Mouse (Mus musculus): ENCODE measurements at regions not wholly inside any gene's neighbourhood (a gene's known extent, or its start where the extent isn't known, plus 50 kb on each side); places are given as distances from the start of the nearest gene placed in this dataset.
A peak's percentile ranks its signal among the peaks of the same experiment; 100 is the strongest.

DNA sequence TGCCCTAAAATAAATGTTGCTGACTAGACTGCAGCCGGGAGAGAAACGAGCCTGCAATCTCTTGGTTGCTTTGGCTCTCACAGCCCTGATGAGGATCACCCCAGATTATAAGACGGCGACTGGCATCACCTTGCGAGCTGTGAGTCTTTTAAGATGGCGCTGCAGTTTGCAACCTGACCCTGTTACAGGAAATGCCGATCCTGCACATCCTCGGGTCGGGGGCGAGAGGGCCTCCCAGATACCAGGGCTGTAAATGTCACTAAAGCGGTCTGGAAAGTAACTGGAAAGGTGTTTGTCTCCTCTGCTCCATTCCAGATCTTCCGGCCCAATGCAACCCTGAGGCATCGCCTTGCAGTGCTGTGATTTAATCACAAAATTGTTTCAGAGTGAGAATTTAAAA, 53.4 kb downstream of the Cartpt start:
- DNase-seq: no peak

DNA sequence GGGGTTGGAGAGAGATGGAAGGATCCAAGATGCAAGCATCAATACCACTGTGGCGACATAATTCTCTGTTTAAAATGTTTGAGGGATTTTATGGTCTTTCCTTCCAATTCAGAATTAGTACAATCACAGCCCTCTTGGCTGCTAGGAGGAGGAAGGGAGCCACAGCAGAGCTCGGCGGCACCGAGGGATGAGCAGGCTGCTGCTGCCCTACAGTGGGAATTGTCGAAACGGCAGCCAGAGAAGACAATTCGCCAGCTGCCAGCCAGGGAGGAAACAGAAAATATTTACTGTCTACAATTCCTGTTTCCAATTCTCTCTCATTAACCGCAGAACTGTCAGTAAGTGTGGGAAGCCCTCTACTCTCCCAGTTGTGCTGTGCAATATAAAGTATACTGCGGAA, 58.3 kb downstream of the Cartpt start:
- no peak for DNase-seq

DNA sequence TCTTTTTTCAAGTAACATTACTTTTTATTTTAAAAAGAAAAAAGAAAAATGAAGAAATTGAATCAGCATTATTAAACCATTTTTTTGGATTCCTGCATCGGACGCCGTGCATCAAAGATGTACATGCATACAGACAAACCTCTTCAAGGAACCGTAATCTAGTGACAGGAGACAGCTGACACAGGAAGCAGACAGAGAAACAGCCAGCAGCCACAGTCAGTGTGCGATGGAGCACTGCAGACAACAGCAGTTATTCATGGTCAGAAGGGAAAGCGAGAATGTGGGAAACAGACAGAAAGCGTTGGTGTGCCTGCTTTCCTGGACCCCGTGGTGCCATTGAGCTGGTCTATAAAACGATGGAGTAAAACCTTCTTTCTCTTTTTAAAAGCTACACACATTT, 61.4 kb downstream of the Cartpt start:
- no peak for DNase-seq

DNA sequence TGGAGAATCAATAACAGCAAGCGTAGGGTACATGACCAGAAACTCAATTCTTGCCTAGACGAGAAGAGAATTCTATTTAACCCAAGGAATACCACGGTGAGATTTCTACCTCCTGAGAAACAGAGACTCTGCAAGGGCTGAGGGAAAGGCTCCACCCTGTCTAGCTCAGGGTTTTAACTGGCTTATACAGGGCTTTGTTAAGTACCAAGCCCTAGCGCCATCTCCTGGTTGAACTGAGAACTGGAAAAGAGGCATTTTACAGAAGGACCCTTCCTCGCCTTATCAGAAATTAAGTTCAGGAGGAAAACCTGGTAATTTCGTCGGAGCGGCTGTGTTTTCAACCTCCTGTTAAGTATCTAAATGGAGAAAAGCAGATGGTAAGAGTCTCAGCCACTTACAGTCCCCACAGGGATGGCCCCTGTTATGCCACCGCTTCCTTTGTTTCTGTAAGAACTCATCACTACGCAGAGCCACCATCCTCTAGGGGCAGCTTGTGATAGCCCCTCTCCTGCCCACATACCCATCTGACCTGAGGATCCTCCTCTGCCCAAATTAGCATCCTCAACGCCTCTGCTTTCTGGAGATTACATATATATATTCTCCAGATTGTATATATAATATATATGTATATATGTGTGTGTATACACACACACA, 63.0 kb downstream of the Cartpt start:
- peak; percentile 46 for DNase-seq

DNA sequence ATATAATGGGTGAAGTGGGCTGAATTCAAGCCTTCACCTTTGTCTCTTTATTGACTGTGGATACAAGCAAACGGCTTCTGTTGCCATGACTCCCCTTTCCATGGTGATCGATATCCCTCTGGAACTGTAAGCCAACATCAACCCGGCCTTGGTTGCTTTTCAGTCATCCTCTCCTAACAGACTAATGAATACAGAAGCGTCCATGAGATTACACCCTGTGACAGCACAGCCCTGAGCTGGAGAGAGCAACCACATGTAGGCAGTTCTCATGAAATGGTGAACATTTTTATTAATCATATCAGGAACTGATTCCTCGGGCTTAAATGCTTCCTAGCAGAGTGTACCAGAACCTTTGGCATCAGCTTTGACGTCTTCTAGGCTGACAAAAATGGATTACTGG, 63.7 kb downstream of the Cartpt start:
- no peak for DNase-seq

DNA sequence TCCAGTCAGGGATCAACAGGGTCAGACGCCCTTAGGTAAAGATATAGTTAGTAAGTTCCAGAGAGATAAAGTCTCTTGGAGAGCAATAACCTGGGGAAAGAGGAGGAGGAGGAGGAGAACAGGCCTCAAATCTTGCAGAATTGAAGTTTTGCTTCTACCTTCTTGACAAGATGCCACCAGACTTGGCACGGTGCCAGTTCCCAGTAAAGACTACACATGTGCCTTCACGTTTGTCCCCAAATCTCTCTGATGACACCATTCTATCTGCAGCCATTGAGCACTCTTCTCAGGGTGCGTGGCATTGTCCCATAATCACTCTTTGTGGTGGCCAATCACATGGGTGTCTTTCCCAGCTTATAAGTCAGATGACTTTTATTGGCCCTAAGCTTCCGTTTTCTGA, 64.3 kb downstream of the Cartpt start:
- no peak for DNase-seq

DNA sequence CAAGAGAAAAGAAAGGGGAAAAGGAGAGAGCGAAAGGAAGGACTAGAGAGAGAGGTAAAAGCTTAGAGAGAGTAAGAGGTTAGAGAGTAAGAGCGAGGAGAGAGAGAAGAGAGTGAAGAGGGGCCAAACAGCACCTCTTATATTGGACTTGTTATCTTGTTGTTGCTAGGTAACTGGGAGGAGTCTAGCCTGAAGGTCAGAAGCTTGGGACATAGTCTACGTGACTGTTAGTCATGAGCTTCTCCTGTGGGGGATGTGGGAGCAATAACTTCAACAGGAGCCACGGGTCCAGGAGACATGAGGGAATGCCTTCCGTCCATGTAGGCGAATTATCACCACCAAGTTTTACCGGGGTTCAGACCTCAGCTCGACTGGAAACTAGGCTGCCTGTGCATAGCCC, 65.4 kb downstream of the Cartpt start:
- DNase-seq: no peak

DNA sequence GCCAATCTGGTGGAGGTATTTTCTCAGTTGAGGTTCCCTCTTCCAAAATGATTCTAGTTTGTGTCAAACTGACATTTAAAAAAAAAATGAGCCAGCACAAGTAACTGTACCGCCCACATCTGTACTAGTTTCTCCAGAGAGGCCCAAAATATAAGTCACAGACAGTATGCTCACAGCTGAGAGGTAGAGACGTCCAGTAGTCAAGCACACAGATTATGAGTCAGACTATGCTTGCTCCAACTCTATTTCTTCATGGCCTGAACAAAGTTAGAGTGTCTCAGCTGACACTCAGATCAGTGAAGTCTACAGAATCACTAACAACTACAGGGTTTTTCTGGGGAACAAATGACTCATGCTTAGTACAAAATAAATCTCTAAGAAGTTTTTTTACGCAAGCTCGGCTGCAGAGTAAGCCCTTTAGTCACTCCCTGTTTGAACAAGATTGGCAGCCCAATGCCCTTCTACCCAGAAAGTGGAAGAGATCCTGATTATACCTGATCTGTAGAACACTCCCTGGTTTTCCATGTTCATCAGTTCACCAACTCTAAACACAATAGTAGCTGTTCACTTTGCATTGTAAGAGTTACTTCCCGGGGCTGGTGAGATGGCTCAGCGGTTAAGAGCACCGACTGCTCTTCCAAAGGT, 70.7 kb downstream of the Cartpt start:
- peak; percentile 37 for DNase-seq

DNA sequence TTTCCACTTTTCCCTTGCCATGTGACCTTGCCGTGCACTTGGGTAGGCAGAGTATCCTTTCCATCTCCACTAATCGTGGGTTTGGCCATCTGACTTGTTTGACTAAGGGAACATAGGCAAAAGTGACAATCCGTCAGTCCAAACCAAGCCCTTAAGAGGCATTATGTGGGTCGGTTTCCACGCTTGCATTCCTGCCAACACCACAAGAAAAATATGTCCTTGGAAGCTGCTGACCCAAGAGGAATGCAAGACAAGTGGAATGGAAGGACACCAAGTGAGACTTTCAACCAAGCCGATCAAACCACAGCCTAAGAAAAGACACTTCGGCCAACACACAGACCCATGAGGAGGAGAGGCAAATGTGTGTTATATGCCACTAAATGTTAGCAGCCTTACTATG, 73.3 kb downstream of the Cartpt start:
- DNase-seq: peak; percentile 47

DNA sequence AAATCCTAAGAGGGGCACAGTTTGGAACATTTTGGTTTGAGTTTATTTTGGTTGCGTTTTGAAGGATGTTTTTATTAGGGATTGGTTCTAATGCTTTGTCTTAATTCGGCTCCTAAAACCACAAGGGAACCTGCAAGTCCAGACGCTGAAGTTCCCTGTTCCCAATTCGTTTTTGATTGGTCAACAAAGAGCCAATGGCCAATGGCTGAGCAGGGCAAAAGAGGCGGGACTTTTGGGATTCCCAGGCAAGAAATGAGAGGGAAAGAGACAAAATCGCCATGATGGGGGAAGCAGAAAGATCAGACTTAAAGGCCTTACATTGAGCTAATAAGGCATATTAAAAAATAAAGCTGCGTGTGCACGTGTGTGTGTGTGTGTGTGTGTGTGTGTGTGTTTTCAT, 76.3 kb downstream of the Cartpt start:
- no peak for DNase-seq

DNA sequence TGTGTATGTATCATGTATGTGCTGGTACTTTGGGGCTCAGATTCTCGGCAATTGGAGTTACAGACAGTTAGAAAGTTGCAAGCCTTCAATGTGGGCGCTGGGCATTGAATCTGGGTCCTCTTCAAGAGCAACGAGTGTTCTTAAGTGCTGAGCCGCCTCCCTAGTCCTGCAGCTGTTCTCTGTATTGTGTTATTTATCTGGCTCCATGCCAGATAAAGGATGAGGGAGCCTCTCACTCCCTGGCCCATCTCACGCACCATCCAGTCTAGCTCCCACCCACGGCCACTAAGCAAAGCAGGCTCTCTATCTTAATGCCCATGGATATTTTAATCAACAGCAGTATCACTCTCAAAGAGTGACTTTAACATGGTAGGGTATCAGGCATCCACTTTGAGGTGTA, 84.2 kb downstream of the Cartpt start:
- no peak for DNase-seq

DNA sequence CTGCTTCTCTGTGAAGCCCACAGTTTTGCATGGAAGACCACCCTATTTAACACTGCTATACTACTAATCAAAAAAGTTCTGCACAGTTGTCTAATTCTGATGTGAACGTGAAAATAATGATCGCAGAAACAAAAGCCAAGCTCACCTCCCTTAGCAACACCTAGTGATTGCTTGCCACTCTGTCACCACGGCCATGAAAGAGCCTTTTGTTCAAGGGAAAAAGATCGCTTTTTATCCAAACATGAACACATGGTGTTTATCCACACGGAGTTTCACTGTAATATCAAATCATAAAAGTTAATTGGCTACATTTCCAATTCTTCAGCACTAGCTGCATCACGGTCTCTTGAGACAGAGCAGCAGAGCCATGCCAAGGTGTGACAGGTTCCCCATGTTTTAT, 85.1 kb downstream of the Cartpt start:
- DNase-seq: no peak

DNA sequence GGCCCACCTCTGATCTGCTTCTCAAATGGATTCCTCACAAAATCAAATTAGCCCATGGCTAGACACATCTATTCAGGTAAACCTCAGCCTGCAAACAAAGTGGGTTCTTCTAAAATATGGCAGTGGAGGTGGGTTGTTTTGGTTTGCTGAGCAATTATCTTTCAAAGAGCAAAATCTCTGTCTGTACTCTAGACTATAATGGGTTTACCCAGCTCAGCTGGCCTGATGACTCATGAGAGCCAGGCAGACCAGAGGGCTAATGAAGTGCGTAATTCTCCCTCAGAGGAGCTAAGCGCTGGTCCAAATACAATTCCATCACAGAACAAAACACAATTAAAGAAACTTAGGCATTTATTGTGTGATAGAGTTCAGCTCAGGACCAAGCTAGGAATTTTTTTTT, 86.1 kb downstream of the Cartpt start:
- DNase-seq: no peak

DNA sequence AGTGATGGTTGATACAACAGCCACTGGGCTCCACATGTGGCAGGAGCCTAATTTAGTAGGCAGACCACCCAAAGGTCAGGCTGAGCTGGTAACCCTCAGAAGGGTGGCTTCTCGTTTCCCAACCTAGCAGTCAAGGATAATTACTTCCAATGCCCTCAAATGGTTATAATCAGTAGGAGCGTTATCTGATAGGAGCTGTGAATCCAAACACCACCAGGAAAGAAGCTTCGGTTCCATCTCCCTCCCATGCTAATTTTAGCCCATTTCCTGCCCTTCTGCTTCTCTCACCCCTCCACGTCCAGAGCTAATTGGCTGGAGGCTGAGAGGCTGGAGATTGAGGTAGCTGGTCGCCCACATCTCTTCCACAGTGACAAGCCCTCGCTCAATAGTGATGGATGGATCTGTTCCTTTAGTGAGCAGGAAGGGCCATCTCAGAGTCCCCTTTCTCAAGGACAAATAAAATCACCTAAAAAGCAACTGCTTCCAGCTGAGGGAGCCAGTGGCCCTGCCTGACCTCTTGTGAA, 86.8 kb downstream of the Cartpt start:
- DNase-seq: no peak

DNA sequence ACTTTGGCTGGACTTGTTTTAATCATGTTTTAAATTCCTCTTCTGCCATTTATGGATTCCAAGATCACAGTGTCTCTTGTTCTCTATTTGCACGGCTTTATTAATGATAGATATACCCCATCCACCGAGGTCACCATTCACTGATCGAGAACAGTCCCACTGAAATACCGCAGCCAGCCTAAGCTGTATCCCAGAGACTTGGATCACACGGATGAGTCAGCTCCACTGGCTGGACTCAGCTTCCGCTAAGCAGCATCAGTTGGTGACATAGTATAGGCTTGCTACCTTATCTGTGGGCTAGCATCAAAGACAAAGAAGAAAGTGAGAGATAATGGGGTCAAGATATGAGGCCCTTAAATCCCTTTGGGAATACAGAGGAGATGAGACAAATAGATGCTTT, 106.4 kb downstream of the Cartpt start:
- DNase-seq: no peak

DNA sequence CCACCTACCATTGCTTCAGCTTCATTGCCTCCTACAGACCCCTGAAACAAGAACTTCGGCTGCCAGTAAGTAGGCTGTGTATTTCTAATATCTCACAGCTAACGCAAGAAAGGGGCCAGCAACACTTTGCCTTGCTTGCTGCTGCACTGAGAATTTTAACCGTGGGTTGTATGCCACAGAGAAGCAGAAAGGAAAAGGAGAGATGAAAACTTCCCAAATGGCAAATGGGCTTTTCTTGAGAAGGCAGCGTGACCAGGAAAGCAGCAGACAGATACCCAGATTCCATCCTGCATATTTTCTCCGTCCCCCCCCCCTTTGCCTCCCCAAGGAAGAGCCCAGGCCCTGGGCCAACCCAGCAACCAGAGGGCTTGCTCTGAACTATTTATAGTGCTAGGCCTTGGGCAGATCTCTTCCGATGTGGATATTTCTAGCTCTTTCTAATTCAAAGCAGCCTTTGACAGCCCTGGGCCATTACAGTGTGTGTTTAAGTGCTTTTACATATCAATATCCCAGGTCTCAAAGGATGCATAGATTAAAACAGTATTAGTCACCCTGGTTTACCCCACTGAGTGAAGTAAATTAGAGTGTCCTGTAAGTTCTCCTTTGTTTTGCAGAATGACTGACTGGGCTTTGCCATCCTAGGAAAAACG, 107.0 kb downstream of the Cartpt start:
- no peak for DNase-seq

DNA sequence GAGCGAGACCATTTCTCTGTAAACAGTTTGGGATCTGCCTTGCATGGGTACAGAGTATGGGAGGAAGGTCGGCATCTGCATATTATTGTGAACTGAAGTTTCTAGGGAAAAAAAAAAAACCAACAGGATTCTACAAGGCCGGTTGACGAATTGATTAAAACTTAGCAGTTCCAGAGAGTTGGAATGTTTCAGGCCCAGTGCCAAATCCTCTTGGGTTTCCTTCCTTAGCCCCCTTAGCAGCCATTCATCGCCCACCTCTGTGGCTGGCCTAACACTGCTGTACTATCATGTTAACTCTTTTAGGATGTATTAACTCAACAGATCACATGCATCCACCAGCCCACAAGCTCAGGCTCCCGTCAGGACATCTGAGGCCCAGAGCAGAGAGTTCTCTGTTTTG, 107.9 kb downstream of the Cartpt start:
- no peak for DNase-seq

DNA sequence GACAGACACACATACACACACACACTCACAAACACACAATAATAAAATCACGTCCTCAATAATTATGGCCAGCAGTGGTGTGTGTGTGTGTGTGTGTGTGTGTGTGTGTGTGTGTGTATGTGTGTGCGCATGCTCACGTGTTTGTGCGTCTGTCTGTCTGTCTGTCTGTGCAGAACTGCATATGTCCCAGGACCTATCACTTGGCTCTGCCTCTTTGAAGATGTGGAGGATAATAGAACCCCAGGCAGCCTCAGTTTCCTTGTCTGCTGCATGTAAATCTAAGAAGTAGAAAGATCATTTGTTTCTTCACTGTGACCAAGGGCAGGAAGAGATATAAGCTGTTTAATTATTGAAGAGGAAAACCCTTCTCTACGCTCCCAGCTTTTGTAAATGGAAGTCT, 109.9 kb downstream of the Cartpt start:
- no peak for DNase-seq

DNA sequence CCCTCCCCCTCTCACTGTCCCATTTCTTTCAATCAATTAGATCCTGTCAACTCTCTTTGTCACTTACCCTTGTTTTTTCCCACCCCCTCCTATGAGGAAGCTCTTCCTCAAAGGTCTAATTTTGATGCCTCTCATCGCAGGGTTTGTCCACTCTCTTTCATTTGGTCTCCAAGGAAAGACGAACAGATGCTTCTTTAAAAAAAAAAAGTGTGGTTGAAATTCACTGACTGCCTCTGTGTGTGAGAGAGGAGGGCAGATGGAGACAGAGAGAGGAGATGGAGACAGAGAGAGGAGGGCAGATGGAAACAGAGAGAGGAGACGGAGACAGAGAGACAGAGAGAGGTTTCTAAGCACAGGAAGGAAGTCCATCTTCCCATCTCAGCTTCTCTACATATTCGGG, 113.1 kb downstream of the Cartpt start:
- no peak for DNase-seq

DNA sequence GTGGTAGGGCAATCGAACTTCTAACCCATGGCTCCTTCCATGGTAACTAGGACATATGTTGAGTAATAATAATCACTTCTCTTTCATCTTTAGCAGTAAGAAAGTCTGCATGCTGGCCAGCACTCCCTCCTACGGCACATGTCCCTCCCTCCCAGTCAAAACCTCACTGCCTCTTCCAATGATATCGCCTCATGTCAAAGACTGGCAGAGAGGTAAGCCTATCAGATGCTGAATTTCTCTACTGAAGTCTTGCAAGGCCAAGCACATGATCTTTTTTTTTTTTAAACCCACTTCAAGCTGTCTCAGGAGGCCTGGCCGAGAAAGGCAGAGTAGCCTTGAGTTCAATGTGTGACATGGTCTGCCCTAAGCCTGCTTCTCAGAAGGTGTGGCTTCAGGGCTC, 115.5 kb downstream of the Cartpt start:
- no peak for DNase-seq

DNA sequence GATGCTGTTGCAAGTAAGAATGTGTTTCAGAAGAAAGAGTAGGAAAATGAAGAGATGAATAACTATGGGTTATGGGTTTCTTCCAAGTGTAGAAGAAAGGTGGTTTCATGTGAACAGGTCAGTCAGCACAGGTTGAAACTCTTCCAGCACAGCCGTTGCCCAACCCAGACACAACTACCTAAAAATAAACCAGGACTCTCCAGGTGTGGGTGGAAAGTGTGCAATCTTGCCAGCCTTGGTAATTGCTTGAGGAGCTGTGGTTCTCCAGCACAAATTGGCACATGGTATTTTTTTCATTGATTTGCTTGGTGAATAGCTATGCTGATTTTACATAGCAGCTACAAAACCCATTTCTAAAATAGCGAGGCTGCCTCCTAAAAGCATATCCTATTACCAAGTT, 116.6 kb downstream of the Cartpt start:
- DNase-seq: no peak

DNA sequence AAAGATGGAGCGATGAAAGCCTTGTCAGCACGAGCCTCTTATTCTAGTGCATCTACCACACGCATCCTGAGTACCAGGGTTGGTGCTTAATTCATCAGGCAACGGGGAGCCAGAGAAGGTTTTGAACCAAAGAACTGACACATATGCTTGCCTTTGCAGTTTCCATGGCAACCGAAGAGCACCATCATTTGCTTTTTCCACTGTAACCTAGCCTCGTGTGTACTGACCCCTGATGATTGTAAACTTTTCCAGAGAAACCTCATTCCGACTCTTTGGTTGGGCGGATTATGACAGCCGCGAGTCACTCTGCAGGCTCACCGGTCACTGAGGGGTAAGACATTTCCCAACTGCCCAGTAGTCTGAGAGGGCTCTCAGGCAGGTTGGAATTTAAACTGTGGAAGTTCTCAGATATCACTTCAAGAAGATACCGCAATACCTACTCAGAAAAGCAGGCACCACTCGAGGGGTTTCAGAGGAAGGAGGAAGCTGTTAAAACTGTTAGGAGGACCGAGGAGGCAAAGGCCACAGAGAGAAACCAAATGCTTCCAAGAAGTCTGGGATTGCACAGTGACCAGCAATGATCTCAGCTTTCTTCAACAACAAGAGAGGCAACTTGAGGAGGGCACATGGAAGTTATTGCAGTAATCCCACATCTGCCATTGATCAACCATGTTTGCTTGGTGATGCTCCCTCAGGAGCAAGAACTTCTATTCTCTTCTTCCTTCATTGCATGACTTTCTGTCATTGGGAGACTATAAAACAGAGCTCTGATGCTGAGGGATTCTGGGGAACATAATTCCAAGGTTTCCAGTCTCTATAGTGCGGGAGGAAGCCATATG, 117.8 kb downstream of the Cartpt start:
- no peak for DNase-seq

DNA sequence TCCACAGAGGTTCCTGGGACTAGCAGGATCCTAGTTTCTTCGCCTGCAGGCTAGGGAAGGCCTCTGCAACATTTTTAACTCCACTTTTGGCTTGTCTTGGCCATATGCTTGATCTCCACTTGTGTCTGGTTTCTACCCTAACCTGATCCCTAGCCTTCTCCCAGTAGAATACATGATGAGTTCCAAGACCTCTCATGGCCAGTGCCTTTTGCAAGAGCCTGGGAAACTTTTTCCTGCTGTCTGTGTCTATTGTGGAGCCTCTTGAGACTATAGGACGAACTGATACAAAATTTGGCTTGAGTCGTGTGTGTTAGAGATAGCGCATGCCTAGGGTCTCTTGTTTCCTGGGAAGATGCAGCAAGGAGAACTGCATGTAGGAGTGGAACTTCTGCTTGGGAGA, 119.3 kb downstream of the Cartpt start:
- DNase-seq: no peak
